Mouse (Mus musculus) MEL (cell line): ENCODE measurements around the gene 2610528J11Rik. TPM values are rescaled to one million over a fixed set of nuclear protein-coding genes. Genes with fewer than 3 reads are reported as not detected.

ENCODE experiments used
- DNase-seq: peaks from one replicate; pipeline ENCODE4 v3.0.0; 2011; ENCODE audit warnings: low read depth, low spot score
- H3K27ac ChIP-seq: 2 replicates; pipeline ENCODE4 v1.5.1; 2012; ENCODE audit warnings: low read depth, mild to moderate bottlenecking, control low read depth, low read length, moderate library complexity; ENCODE audit not compliant: control insufficient read depth
- H3K27me3 ChIP-seq, 2 experiments: fragments of 150-350 bp in 1 of 2; sonication (generic) in 1 of 2; 2 replicates each; pipeline ENCODE4 v1.6.1; 2012; ENCODE audit warnings: low read length in 2 of 2, mild to moderate bottlenecking in 2 of 2, improper control_type of control experiment in 1 of 2, moderate library complexity in 1 of 2; ENCODE audit not compliant: insufficient read depth in 2 of 2, control insufficient read depth in 1 of 2
- H3K36me3 ChIP-seq, 2 experiments: 2 replicates each; pipeline ENCODE4 v1.6.1; 2012 to 2014; ENCODE audit warnings: low read length in 2 of 2, improper control_type of control experiment in 1 of 2, inconsistent platforms in 1 of 2, mild to moderate bottlenecking in 1 of 2; ENCODE audit not compliant: insufficient read depth in 2 of 2, control insufficient read depth in 1 of 2
- H3K4me1 ChIP-seq, 2 experiments: fragments of 150-350 bp in 1 of 2; sonication (generic) in 1 of 2; 2 replicates each; pipeline ENCODE4 v1.6.1; 2012; ENCODE audit warnings: low read length in 2 of 2, improper control_type of control experiment in 1 of 2, mild to moderate bottlenecking in 1 of 2; ENCODE audit not compliant: insufficient read depth in 2 of 2, control insufficient read depth in 1 of 2
- H3K4me3 ChIP-seq, 2 experiments: fragments of 150-350 bp in 1 of 2; sonication (generic) in 1 of 2; 2 replicates each; pipeline ENCODE4 v1.5.1; 2012; ENCODE audit warnings: low read depth in 2 of 2, low read length in 2 of 2, mild to moderate bottlenecking in 2 of 2, moderate library complexity in 2 of 2, control low read depth in 1 of 2, improper control_type of control experiment in 1 of 2; ENCODE audit not compliant: control insufficient read depth in 1 of 2, insufficient read depth in 1 of 2
- H3K79me2 ChIP-seq: 2 replicates; pipeline ENCODE4 v1.6.1; 2012; ENCODE audit warnings: mild to moderate bottlenecking, low read length, moderate library complexity; ENCODE audit not compliant: control insufficient read depth, poor library complexity, insufficient read depth
- H3K9ac ChIP-seq: 2 replicates; pipeline ENCODE4 v1.6.1; 2012; ENCODE audit warnings: low read depth, mild to moderate bottlenecking, control low read depth, low read length, moderate library complexity; ENCODE audit not compliant: control insufficient read depth, poor library complexity, severe bottlenecking
- H3K9me3 ChIP-seq: fragments of 150-350 bp; sonication (generic); replicated peaks from 2 replicates; pipeline ENCODE4 v1.6.1; 2012; ENCODE audit warnings: mild to moderate bottlenecking, low read length, improper control_type of control experiment, moderate library complexity; ENCODE audit not compliant: insufficient read depth
- ELF1 ChIP-seq: IDR thresholded peaks from 2 replicates; pipeline ENCODE4 v1.6.1; 2014; ENCODE audit warnings: low read depth, mild to moderate bottlenecking, inconsistent platforms, low read length, improper control_type of control experiment, moderate library complexity
- ETS1 ChIP-seq: IDR thresholded peaks from 2 replicates; pipeline ENCODE4 v1.6.1; 2012; ENCODE audit warnings: low read depth, mild to moderate bottlenecking, inconsistent platforms, low read length, improper control_type of control experiment, moderate library complexity
- MAFK ChIP-seq: IDR thresholded peaks from 2 replicates; pipeline ENCODE4 v1.6.1; 2011; ENCODE audit warnings: low read depth, mild to moderate bottlenecking, low read length, improper control_type of control experiment, borderline replicate concordance
- MAX ChIP-seq: IDR thresholded peaks from 2 replicates; pipeline ENCODE4 v1.6.1; 2011; ENCODE audit warnings: low read length, improper control_type of control experiment
- MEF2A ChIP-seq: IDR thresholded peaks from 2 replicates; pipeline ENCODE4 v1.6.1; 2014; ENCODE audit warnings: low read depth, mild to moderate bottlenecking, inconsistent platforms, low read length, improper control_type of control experiment; ENCODE audit not compliant: poor library complexity, insufficient replicate concordance, severe bottlenecking; ENCODE audit errors: extremely low read depth
- NELFE ChIP-seq: IDR thresholded peaks from 2 replicates; pipeline ENCODE4 v1.6.1; 2011; ENCODE audit warnings: low read depth, low read length, improper control_type of control experiment
- NRF1 ChIP-seq: IDR thresholded peaks from 2 replicates; pipeline ENCODE4 v1.6.1; 2014; ENCODE audit warnings: low read depth, mild to moderate bottlenecking, inconsistent platforms, low read length, improper control_type of control experiment, moderate library complexity; ENCODE audit not compliant: poor library complexity, insufficient read depth, severe bottlenecking
- POLR2AphosphoS5 ChIP-seq: IDR thresholded peaks from 2 replicates; pipeline ENCODE4 v1.6.1; 2012; ENCODE audit warnings: low read depth, borderline replicate concordance, mild to moderate bottlenecking, inconsistent platforms, low read length, moderate library complexity, mixed read lengths
- RAD21 ChIP-seq: IDR thresholded peaks from 2 replicates; pipeline ENCODE4 v1.6.1; 2011; ENCODE audit warnings: mild to moderate bottlenecking, low read depth, low read length, improper control_type of control experiment
- SMC3 ChIP-seq: IDR thresholded peaks from 2 replicates; pipeline ENCODE4 v1.6.1; 2011; ENCODE audit warnings: low read depth, low read length, improper control_type of control experiment
- TBP ChIP-seq: IDR thresholded peaks from 2 replicates; pipeline ENCODE4 v1.8.0; 2011; ENCODE audit warnings: low read depth, low read length, improper control_type of control experiment
- TCF12 ChIP-seq: IDR thresholded peaks from 2 replicates; pipeline ENCODE4 v1.6.1; 2014; ENCODE audit warnings: low read depth, mild to moderate bottlenecking, inconsistent platforms, low read length, improper control_type of control experiment, moderate library complexity
- USF1 ChIP-seq: IDR thresholded peaks from 2 replicates; pipeline ENCODE4 v1.6.1; 2014; ENCODE audit warnings: low read depth, mild to moderate bottlenecking, inconsistent platforms, low read length, improper control_type of control experiment, moderate library complexity
- USF2 ChIP-seq, 2 experiments: IDR thresholded peaks; 2 replicates each; pipeline ENCODE4 v1.6.1; 2011 to 2012; ENCODE audit warnings: improper control_type of control experiment in 2 of 2, low read length in 2 of 2, borderline replicate concordance in 1 of 2, inconsistent platforms in 1 of 2, low read depth in 1 of 2, mild to moderate bottlenecking in 1 of 2; ENCODE audit not compliant: insufficient read depth in 1 of 2
- ZNF384 ChIP-seq: IDR thresholded peaks from 2 replicates; pipeline ENCODE4 v1.6.1; 2012; ENCODE audit warnings: low read depth, mild to moderate bottlenecking, inconsistent platforms, low read length, improper control_type of control experiment
- polyA plus RNA-seq, 2 experiments: library from polyadenylated mRNA; stranded (reverse) in 1 of 2; unstranded in 1 of 2; fragments of >175 nt in 1 of 2; fragments of >200 nt in 1 of 2; gene quantifications; 2 replicates each; pipeline versions ENCODE4 v1.2.1 to v1.2.4; 2012; ENCODE audit warnings: low replicate concordance in 2 of 2, low read depth in 1 of 2; ENCODE audit not compliant: insufficient read length in 2 of 2, insufficient read depth in 1 of 2, missing spikeins in 1 of 2
- total RNA-seq: library from RNA; depleted of rRNA; stranded (reverse); fragments of 300-350 nt; gene quantifications from 2 replicates; pipeline ENCODE4 v1.2.3, GENCODE M21; 2012

The 2610528J11Rik gene
- total and polyA plus RNA-seq, 3 experiments, result not detected

DNA sequence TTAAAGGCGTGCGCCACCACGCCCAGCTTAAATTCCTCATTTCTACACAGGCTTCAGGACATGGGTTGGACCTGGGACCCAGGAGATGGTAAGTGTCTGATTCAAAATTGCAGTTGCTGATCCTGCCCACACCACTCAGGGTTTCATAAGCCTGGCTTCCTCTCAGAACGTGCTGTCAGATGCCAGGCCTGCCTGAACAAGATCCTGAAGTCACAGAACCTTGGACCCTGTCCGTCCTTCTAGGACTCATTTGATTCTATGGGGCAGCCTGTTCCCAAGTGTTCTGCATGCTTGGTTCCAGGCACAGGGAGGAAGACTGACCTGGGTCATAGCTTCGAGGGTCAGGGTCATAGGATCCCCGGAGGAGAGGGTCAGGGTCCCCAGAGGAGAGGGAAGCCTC is 6.8 kb downstream of the 2610528J11Rik start:
- Histone ChIP-seq H3K27me3 (peaks cover 10 to 16% of the 10 kb centered on the region in 2 experiments), H3K79me2 (no peaks in the 10 kb centered on the region), H3K36me3 (no peaks in the 10 kb centered on the region), H3K9ac (no peak overlapping the region), H3K27ac (no peak overlapping the region), H3K4me3 (no peak overlapping the region), H3K4me1 (no peaks in the 10 kb centered on the region), H3K9me3 (no peaks in the 10 kb centered on the region)
- TF ChIP-seq TCF12 (no peak), ETS1 (no peak), NELFE (no peak), RAD21 (no peak), MEF2A (no peak), MAX (no peak)
- DNase-seq, result no peak

DNA sequence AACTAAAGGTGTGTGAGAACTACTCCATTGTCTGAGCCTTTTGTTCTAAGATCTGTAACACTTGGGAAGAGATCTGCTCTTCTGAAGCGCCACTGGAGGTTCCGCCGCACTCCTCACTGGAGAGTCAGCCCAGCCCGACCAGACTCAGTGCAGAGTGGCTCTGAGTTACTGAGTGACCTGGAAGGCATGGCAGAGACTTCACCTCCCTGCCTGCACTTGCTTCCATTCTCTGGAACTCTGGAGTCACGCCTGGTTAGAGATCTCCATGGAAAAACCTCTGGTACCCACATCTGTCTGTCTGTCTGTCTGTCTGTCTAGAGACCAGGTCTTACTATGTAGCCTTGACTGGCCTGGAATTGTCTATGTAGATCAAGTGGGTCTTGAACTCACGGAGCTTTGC is 8.8 kb downstream of the 2610528J11Rik start:
- Histone ChIP-seq H3K27me3 (peaks cover 10 to 16% of the 10 kb centered on the region in 2 experiments), H3K4me1 (no peaks in the 10 kb centered on the region), H3K27ac (no peak overlapping the region), H3K79me2 (no peaks in the 10 kb centered on the region), H3K4me3 (no peak overlapping the region), H3K9me3 (no peaks in the 10 kb centered on the region), H3K36me3 (no peaks in the 10 kb centered on the region), H3K9ac (no peak overlapping the region)
- TF ChIP-seq USF1, result no peak
- no peak for TF ChIP-seq USF2 (IDR thresholded peaks at IDR 0.05; ENCODE audit: borderline replicate concordance in 1 of 2, insufficient read depth in 1 of 2, low read depth in 1 of 2, low read length in 2 of 2)
- TF ChIP-seq POLR2AphosphoS5, result no peak
- no peak for TF ChIP-seq ETS1
- no peak for TF ChIP-seq ZNF384
- no peak for TF ChIP-seq ELF1
- TF ChIP-seq NRF1, result no peak
- no peak for TF ChIP-seq SMC3
- no peak for TF ChIP-seq TBP
- TF ChIP-seq MAFK, result no peak
- DNase-seq, result no peak
